Mouse (Mus musculus) neural tube, embryonic 14.5 days (tissue): ENCODE data around the gene Bckdk. TPM values are rescaled to one million over a fixed set of nuclear protein-coding genes. Genes with fewer than 3 reads are reported as not detected.
A peak's percentile ranks its signal among the peaks of the same experiment; 100 is the strongest.

Source experiments
- ATAC-seq: fragments of 200-750 bp; cut with Nextera tagmentation; 2 replicates; pipeline ENCODE4 v1.8.0; 2017; ENCODE audit warnings: low read depth, mild to moderate bottlenecking, moderate TSS enrichment, moderate library complexity
- H3K27ac ChIP-seq: fragments of 300-500 bp; sonication (generic); 2 replicates; pipeline ENCODE4 v1.5.1; 2014; ENCODE audit warnings: low read depth, mild to moderate bottlenecking, control low read depth, low read length, moderate library complexity, mixed read lengths
- H3K27me3 ChIP-seq: fragments of 300-500 bp; sonication (generic); 2 replicates; pipeline ENCODE4 v1.6.1; 2014; ENCODE audit warnings: low read length; ENCODE audit not compliant: control insufficient read depth, insufficient read depth
- H3K36me3 ChIP-seq: fragments of 300-500 bp; sonication (generic); 2 replicates; pipeline ENCODE4 v1.6.1; 2014; ENCODE audit warnings: low read length, mixed read lengths; ENCODE audit not compliant: control insufficient read depth, insufficient read depth
- H3K4me1 ChIP-seq: fragments of 300-500 bp; sonication (generic); 2 replicates; pipeline ENCODE4 v1.6.1; 2014; ENCODE audit warnings: low read length; ENCODE audit not compliant: control insufficient read depth, insufficient read depth
- H3K4me2 ChIP-seq: fragments of 300-500 bp; sonication (generic); 2 replicates; pipeline ENCODE4 v1.6.1; 2014; ENCODE audit warnings: mild to moderate bottlenecking, low read depth, low read length, control low read depth
- H3K4me3 ChIP-seq: fragments of 300-500 bp; sonication (generic); 2 replicates; pipeline ENCODE4 v1.5.1; 2014; ENCODE audit warnings: low read depth, low read length, control low read depth, mixed read lengths
- H3K9ac ChIP-seq: fragments of 300-500 bp; sonication (generic); replicated peaks from 2 replicates; pipeline ENCODE4 v1.6.1; 2014; ENCODE audit warnings: low read depth, mild to moderate bottlenecking, control low read depth, low read length, mixed read lengths
- H3K9me3 ChIP-seq: fragments of 300-500 bp; sonication (generic); 2 replicates; pipeline ENCODE4 v1.6.1; 2016; ENCODE audit warnings: low read length; ENCODE audit not compliant: control insufficient read depth
- WGBS: fragments of 180-500 bp; shearing (Covaris S2); extraction: QIAGEN DNeasy Blood & Tissue Kit; methylation state at CpG from one replicate; pipeline ENCODE4 v1.1.7; 2014; 5-methylcytosine and 5-hydroxymethylcytosine counted together
- polyA plus RNA-seq: library from polyadenylated mRNA; unstranded; fragments of >200 nt; fragmentation: Nextera tagmentation; extraction: Ambion mirVana; gene quantifications from 2 replicates; pipeline ENCODE4 v1.2.1, GENCODE M21; 2014

Gene Bckdk
- 58.0 and 65.8 TPM in 2 replicates for polyA plus RNA-seq

GRCm38 (mm10) chr7:127903971-127904796, at the start of gene Bckdk:
Gene Bckdk, plus strand, starts transcription at chr7:127904082.
- WGBS: 7% methylated on average over 38 of the region's 38 CpGs
- H3K4me3 ChIP-seq: peak within 1 kb of the TSS; percentile 51
- peak; percentile 87 for ATAC-seq
- peak within 1 kb of the TSS; percentile 72 for H3K9ac ChIP-seq
- H3K4me2 ChIP-seq: peak within 1 kb of the TSS; percentile 68
- peaks cover 14% of the 10 kb centered on the region for H3K36me3 ChIP-seq
- H3K27me3 ChIP-seq: no peaks in the 10 kb centered on the region
- H3K9me3 ChIP-seq: no peaks in the 10 kb centered on the region
- H3K4me1 ChIP-seq: 0 out of 2 replicates have a peak, but pooled peaks cover 8% of the 10 kb centered on the region
- H3K27ac ChIP-seq: peak within 1 kb of the TSS; percentile 84

GRCm38 (mm10) chr7:127858258-127858657, 45.6 kb upstream of the Bckdk start:
- Histone ChIP-seq H3K27me3 (no peaks in the 10 kb centered on the region), H3K4me2 (no peak overlapping the region)
- ATAC-seq: no peak

GRCm38 (mm10) chr7:127866434-127866833, 37.4 kb upstream of the Bckdk start:
- Histone ChIP-seq H3K4me3 (no peak overlapping the region), H3K27me3 (no peaks in the 10 kb centered on the region), H3K9ac (no peak overlapping the region), H3K9me3 (no peaks in the 10 kb centered on the region), H3K27ac (no peak overlapping the region), H3K4me2 (no peak overlapping the region), H3K36me3 (peaks cover 37% of the 10 kb centered on the region), H3K4me1 (peaks cover 4% of the 10 kb centered on the region; the same call in 1 of the 2 replicates)
- WGBS: 96% methylated on average over 12 of the region's 12 CpGs
- ATAC-seq: no peak

More at GRCm38 (mm10) chr7:127858258-127858657, 45.6 kb upstream of the Bckdk start:
- 95% methylated on average over 6 of the region's 6 CpGs for WGBS
- no peaks in the 10 kb centered on the region for H3K4me1 ChIP-seq
- no peak overlapping the region for H3K9ac ChIP-seq
- H3K27ac ChIP-seq: no peak overlapping the region
- no peaks in the 10 kb centered on the region for H3K9me3 ChIP-seq
- 0 out of 2 replicates have a peak, but pooled peaks cover 3% of the 10 kb centered on the region for H3K36me3 ChIP-seq
- no peak overlapping the region for H3K4me3 ChIP-seq

- Histone ChIP-seq H3K27ac (no peak overlapping the region), H3K27me3 (no peaks in the 10 kb centered on the region), H3K4me2 (no peak overlapping the region), H3K4me1 (peaks cover 4% of the 10 kb centered on the region), H3K4me3 (no peak overlapping the region), H3K9ac (no peak overlapping the region), H3K9me3 (no peaks in the 10 kb centered on the region), H3K36me3 (peaks cover 34% of the 10 kb centered on the region)
- ATAC-seq: no peak
- 97% methylated on average over 18 of the region's 18 CpGs for WGBS
These were observed 36.2 kb upstream of the Bckdk start for GRCm38 (mm10) chr7:127867641-127868040.

- no peak overlapping the region for H3K9ac ChIP-seq
- no peak overlapping the region for H3K27ac ChIP-seq
- WGBS: 61% methylated on average over 3 of the region's 3 CpGs
- no peaks in the 10 kb centered on the region for H3K27me3 ChIP-seq
- H3K4me2 ChIP-seq: no peak overlapping the region
- H3K36me3 ChIP-seq: peaks cover 33% of the 10 kb centered on the region
- H3K9me3 ChIP-seq: no peaks in the 10 kb centered on the region
- H3K4me1 ChIP-seq: peaks cover 17% of the 10 kb centered on the region
- H3K4me3 ChIP-seq: no peak overlapping the region
- no peak; the same call in 1 of the 2 replicates for ATAC-seq
These were observed 34.6 kb upstream of the Bckdk start for GRCm38 (mm10) chr7:127869149-127869810.

GRCm38 (mm10) chr7:127870136-127870821, 33.6 kb upstream of the Bckdk start:
- H3K9ac ChIP-seq: no peak overlapping the region
- H3K27me3 ChIP-seq: 0 out of 2 replicates have a peak, but pooled peaks cover 1% of the 10 kb centered on the region
- H3K4me1 ChIP-seq: peaks cover 22% of the 10 kb centered on the region
- 84% methylated on average over 5 of the region's 5 CpGs for WGBS
- peaks cover 27% of the 10 kb centered on the region; the same call in 1 of the 2 replicates for H3K36me3 ChIP-seq
- ATAC-seq: no peak
- H3K27ac ChIP-seq: no peak overlapping the region
- H3K4me3 ChIP-seq: no peak overlapping the region
- H3K9me3 ChIP-seq: no peaks in the 10 kb centered on the region
- no peak overlapping the region for H3K4me2 ChIP-seq

- H3K4me3 ChIP-seq: peak overlapping the region; percentile 92
- peak; percentile 29 for ATAC-seq
- 0 out of 2 replicates have a peak, but pooled peaks cover 2% of the 10 kb centered on the region for H3K27me3 ChIP-seq
- H3K9me3 ChIP-seq: no peaks in the 10 kb centered on the region
- peaks cover 22% of the 10 kb centered on the region for H3K4me1 ChIP-seq
- H3K4me2 ChIP-seq: peak overlapping the region; percentile 74
- H3K9ac ChIP-seq: peak overlapping the region; percentile 97
- 5% methylated on average over 20 of the region's 20 CpGs for WGBS
- H3K36me3 ChIP-seq: peaks cover 13% of the 10 kb centered on the region
- H3K27ac ChIP-seq: peak overlapping the region; percentile 99
These were observed 28.9 kb upstream of the Bckdk start for GRCm38 (mm10) chr7:127874812-127875626.

- H3K27me3 ChIP-seq: 0 out of 2 replicates have a peak, but pooled peaks cover 2% of the 10 kb centered on the region
- H3K4me2 ChIP-seq: peak overlapping the region; percentile 74; the same call in 1 of the 2 replicates
- H3K27ac ChIP-seq: peak overlapping the region; percentile 99
- H3K9ac ChIP-seq: peak overlapping the region; percentile 97
- under 1% methylated on average over 15 of the region's 43 CpGs for WGBS
- H3K4me1 ChIP-seq: peaks cover 22% of the 10 kb centered on the region
- no peaks in the 10 kb centered on the region for H3K9me3 ChIP-seq
- peak overlapping the region; percentile 92 for H3K4me3 ChIP-seq
- peaks cover 19% of the 10 kb centered on the region for H3K36me3 ChIP-seq
- peak; percentile 95 for ATAC-seq
These were observed 28.3 kb upstream of the Bckdk start for GRCm38 (mm10) chr7:127875627-127876001.
